Mouse (Mus musculus) gonadal fat pad, adult 2 months (tissue): ENCODE measurements at regions not wholly inside any gene's neighbourhood (a gene's known extent, or its start where the extent isn't known, plus 50 kb on each side); places are given as distances from the start of the nearest gene placed in this dataset.

Source experiments
- DNase-seq: peaks from one replicate; pipeline ENCODE4 v3.0.0-alpha.2; 2012; ENCODE audit warnings: low read depth

DNA sequence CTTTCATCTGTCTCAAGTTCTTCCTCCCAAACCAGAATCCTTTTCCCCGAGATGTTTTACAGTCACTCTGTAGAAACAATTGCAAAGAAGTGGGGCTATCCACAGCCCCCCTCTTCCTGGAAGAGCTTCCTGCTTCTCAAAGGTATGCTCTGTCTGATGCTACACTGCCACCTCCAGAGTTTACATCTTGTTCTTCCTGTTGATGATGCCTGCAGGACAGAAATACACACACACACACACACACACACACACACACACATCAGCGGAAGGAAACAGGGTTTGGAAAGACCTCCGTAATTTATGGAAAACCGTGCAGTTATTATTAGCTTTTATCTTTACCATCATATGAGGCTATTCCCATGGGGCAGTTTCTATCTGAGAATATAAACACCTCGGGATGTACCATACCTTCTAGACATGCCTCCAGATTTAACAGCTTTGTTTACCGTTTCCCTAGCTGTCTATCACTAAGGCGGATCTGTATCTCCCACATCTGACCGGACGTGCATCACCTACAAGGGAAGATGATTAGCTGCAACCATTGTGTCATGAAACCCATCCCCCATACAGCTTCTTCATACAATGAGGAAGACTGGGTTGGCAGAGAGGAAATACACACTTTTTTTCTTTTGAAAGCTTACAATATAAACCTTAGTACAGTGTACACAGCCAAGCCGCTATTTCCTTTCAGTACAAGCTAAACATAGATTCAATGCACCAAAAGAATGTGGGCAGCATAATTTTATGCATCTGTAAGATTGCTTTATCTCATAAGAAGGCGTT lies 288.6 kb downstream of the Plk2 start:
- DNase-seq, result no peak

DNA sequence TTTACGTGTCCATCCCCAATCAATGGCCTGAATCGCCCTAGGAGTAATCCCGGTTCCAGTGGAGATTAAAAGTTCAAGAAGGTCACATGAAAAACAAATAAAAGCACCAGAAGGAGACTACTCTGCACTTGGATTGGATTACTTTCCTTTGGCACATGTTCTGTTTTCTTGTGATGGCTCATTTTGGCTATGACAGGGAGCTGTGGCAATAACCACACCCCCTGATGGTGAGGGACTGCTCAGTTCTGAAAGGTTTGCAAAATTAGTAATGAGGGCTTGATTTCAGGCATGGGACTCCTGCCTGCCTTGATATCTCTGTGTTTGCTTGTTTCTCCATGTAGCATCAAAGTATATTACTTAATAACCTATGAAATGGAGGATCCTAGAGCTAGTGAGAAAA lies 293.9 kb downstream of the Plk2 start:
- DNase-seq, result no peak

- DNase-seq, result no peak
These were observed 295.8 kb downstream of the Plk2 start for GRCm38 (mm10) chr13:110690501-110691255.

GRCm38 (mm10) chr13:110692696-110693095 lies 297.9 kb downstream of the Plk2 start:
- DNase-seq, result no peak

GRCm38 (mm10) chr13:110694876-110695275 lies 300.0 kb downstream of the Plk2 start:
- DNase-seq, result no peak

GRCm38 (mm10) chr13:110696549-110696948 lies 301.7 kb downstream of the Plk2 start:
- DNase-seq, result no peak

GRCm38 (mm10) chr13:110704261-110704660 lies 309.4 kb downstream of the Plk2 start:
- no peak for DNase-seq

DNA sequence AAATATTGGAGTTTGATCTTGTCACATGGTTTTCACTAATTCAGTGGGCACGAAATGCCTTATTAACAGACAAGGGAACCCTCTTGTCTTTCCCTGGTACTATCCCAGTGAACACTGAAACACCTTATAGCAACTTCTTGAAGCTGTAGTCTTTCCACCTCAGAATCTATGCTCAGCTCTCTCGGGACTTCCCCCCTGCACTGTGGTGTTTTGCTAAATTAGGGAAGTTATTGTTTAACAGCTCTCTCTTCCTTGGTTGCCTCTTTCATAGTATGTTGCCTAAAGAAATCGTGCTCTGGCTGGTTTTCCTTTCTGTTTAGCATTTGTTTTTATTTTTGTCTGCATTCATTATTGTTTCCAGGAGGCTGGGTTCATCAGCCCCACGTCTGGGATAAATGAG lies 316.0 kb downstream of the Plk2 start:
- no peak for DNase-seq

DNA sequence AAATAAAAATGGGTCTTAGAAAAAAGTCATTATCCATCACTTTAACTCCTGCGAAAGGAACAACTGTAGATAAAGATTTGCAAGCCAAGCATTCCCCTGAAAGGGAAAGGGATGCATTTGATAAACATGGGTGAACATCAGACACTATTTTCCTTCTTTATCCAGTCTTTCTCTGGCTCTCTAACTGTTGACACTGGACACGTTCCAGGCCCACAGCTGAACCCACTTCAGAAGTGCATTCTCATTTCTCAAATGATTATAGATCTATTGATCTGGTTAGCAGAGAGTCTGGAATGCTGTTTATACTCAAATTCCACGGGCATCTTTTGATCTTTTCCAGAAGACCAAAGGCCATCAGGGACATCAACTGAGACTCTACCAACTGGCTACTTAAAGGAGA lies 317.7 kb downstream of the Plk2 start:
- DNase-seq, result no peak

GRCm38 (mm10) chr13:110722170-110722569 lies 327.3 kb downstream of the Plk2 start:
- DNase-seq, result no peak

DNA sequence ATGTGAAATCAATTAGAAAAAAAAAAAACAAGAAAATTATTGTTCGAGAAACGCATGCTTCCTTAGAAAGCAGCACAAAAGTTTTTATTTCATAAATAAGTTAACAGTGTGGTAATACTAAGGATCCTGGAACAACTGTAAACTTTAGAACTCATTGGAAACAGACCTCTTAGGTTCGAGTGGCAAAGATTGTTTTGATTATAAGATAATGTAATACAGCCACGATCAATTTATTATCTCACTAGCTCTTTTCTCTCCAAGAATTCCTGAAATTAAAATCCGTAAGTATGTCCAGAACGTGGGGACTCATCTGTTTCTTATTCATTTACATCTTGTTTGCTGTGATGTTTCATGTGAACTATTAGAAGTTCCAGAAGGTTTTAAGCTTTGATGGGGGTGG lies 327.9 kb downstream of the Plk2 start:
- no peak for DNase-seq

GRCm38 (mm10) chr13:110724836-110725235 lies 330.0 kb downstream of the Plk2 start:
- no peak for DNase-seq

DNA sequence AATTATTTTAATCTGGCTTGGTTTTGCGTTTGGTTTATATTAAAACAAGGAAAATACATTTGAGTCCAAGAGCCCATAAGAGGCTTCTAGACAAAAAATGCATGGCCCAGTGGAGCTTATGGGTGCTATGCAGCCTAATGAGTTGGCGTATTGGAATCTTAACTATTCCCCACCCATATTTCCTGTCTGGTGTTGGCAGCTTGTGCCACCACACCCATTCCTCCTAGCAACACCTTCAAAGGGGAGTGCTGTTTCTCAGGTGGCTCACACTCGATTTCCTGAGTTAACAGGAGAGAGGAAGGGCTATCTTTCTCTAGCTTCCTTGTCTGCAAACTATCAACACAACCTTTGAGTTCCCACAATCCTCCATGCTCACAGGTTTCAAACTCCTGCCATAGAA lies 331.0 kb downstream of the Plk2 start:
- no peak for DNase-seq

GRCm38 (mm10) chr13:110735511-110735910 lies 340.7 kb downstream of the Plk2 start:
- DNase-seq, result no peak

- DNase-seq, result no peak
These were observed 346.8 kb downstream of the Plk2 start for GRCm38 (mm10) chr13:110741576-110742206.

GRCm38 (mm10) chr13:110747223-110747868 lies 352.5 kb downstream of the Plk2 start:
- DNase-seq, result no peak

DNA sequence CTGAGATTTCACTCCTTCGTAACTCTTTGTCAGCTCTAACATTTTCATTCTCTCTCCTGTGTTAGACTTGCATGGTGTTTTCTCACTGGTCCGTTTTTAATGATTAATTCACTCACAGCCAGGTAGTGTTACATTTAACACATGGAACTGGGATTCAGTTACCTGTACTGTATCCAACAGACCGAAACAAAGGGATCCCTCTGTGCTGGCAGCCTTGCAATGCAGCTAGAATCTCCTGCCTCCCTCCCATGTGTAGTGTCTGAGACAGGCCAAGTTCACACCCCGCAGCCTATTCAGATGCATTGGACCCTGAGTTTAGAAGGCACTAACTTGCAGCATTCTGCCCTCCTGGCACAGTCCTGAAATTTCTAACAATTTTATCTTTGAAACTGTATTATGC lies 357.9 kb downstream of the Plk2 start:
- DNase-seq, result no peak

GRCm38 (mm10) chr13:110754548-110754947 lies 359.7 kb downstream of the Plk2 start:
- DNase-seq, result no peak

GRCm38 (mm10) chr13:110756877-110757276 lies 362.0 kb downstream of the Plk2 start:
- DNase-seq, result no peak

DNA sequence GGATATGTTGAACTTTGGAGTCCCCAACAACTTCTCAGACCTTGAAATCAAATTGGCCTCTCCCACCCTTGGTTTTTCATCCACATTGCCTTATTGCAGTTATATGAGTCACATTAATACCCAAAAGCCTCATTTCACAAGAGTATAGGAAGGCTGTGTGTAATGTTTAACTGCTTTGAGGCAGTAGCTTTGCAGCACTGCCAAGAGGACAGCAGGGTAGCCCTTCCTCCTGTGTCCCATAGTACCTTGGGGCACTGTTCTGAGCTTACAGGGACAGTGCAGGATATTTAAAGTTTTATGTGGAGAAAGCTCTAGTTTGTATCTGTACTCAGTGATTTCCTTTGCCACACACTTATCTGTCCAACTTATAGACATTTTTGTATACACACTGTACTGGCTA lies 374.4 kb downstream of the Plk2 start:
- no peak for DNase-seq

GRCm38 (mm10) chr13:110775251-110775650 lies 380.4 kb downstream of the Plk2 start:
- DNase-seq, result no peak

- DNase-seq, result no peak
These were observed 389.4 kb downstream of the Plk2 start for GRCm38 (mm10) chr13:110784162-110784785.
